Mouse (Mus musculus): ENCODE results near the gene Ap2s1. TPM values are rescaled to one million over a fixed set of nuclear protein-coding genes. Genes with fewer than 3 reads are reported as not detected.
"Not testable (repeated sequence)": the region's sequence is repeated elsewhere in the genome, so short reads cannot be mapped to it uniquely, and the experiment has no call there.

Ap2s1 gene
- polyA plus RNA-seq, 1 experiment, result 88.3 TPM

DNA sequence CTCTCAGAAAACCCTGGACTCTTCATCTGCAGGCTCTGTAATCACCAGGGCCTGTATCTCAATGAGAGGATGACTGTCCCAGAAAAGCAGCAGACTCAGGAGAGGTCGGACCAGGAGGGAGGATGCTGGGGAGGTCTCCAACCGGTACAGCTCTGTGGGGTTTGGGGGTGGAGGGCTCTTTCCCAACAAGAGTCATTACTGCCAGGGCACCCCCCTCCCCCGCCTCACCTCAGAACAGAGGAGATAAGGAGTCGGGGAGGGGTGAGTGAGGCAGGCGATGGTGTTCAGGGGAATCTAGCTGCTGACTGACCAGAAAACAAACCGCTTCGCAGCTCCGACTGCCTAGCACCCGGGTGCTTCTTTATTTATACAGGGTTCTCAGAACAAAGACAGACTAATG is 30.0 kb upstream of the Ap2s1 start:
- Histone ChIP-seq H3K36me3 (ENCODE audit: control insufficient read depth, insufficient read depth, low read length, poor library complexity, severe bottlenecking) (no peaks in the 10 kb centered on the region), H3K9ac (ENCODE audit: low read depth, poor library complexity, severe bottlenecking) (no peak overlapping the region), H3K27me3 (ENCODE audit: control insufficient read depth, insufficient read depth, low read length, poor library complexity, severe bottlenecking) (no peaks in the 10 kb centered on the region), H3K4me3 (ENCODE audit: low read depth, low read length) (no peak overlapping the region), H3K27ac (ENCODE audit: insufficient read depth, low read length) (no peak overlapping the region), H3K4me1 (ENCODE audit: control insufficient read depth, insufficient read depth, low read length) (no peaks in the 10 kb centered on the region), H3K9me3 (replicated peaks; ENCODE audit: control insufficient read depth, insufficient read depth, low read length, poor library complexity, severe bottlenecking) (no peaks in the 10 kb centered on the region)
- no peak for TF ChIP-seq EP300 (IDR thresholded peaks at IDR 0.05; ENCODE audit: insufficient read depth, low read depth, low read length)
- TF ChIP-seq POLR2A (IDR thresholded peaks at IDR 0.05; ENCODE audit: insufficient read depth, low read length), result no peak
- no peak for TF ChIP-seq CTCF (IDR thresholded peaks at IDR 0.05; ENCODE audit: low read depth, low read length)

DNA sequence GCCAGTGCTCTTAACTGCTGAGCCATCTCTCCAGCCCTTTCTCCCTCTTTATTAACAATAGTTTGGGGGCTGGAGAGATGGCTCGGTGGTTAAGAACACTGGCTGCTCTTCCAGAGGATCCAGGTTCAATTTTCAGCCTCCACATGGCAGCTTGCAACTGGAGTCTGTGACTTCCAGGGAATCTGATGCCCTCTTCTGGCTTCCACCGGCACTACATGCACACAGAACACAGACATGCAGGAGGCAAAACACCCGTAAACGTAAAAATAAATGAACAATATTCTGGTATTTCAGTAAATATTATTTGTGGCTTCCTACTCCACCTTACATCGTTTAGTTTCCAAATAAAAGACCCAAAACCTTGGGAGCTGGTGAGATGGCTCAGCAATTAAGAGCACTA is 27.6 kb upstream of the Ap2s1 start:
- no peak for TF ChIP-seq EP300 (IDR thresholded peaks at IDR 0.05; ENCODE audit: insufficient read depth, low read depth, low read length)
- peak; percentile 58 for TF ChIP-seq CTCF (IDR thresholded peaks at IDR 0.05; ENCODE audit: low read depth, low read length)
- Histone ChIP-seq H3K9me3 (replicated peaks; ENCODE audit: control insufficient read depth, insufficient read depth, low read length, poor library complexity, severe bottlenecking) (no peaks in the 10 kb centered on the region), H3K27me3 (ENCODE audit: control insufficient read depth, insufficient read depth, low read length, poor library complexity, severe bottlenecking) (no peaks in the 10 kb centered on the region), H3K36me3 (ENCODE audit: control insufficient read depth, insufficient read depth, low read length, poor library complexity, severe bottlenecking) (no peaks in the 10 kb centered on the region), H3K4me3 (ENCODE audit: low read depth, low read length) (no peak overlapping the region), H3K9ac (ENCODE audit: low read depth, poor library complexity, severe bottlenecking) (no peak overlapping the region), H3K4me1 (ENCODE audit: control insufficient read depth, insufficient read depth, low read length) (no peaks in the 10 kb centered on the region), H3K27ac (ENCODE audit: insufficient read depth, low read length) (no peak overlapping the region)

GRCm38 (mm10) chr7:16712633-16713415 is 25.4 kb upstream of the Ap2s1 start:
- TF ChIP-seq POLR2A (IDR thresholded peaks at IDR 0.05; ENCODE audit: insufficient read depth, low read length), result no peak
- TF ChIP-seq CTCF (IDR thresholded peaks at IDR 0.05; ENCODE audit: low read depth, low read length), result peak; percentile 59
- 0 out of 2 replicates have a peak, but pooled peaks have one; percentile 35 for TF ChIP-seq EP300 (IDR thresholded peaks at IDR 0.05; ENCODE audit: insufficient read depth, low read depth, low read length)
- no peaks in the 10 kb centered on the region for H3K27me3 ChIP-seq (ENCODE audit: control insufficient read depth, insufficient read depth, low read length, poor library complexity, severe bottlenecking)
- no peaks in the 10 kb centered on the region for H3K36me3 ChIP-seq (ENCODE audit: control insufficient read depth, insufficient read depth, low read length, poor library complexity, severe bottlenecking)
- H3K9me3 ChIP-seq (replicated peaks; ENCODE audit: control insufficient read depth, insufficient read depth, low read length, poor library complexity, severe bottlenecking), result no peaks in the 10 kb centered on the region
- peak overlapping the region; percentile 13 for H3K9ac ChIP-seq (ENCODE audit: low read depth, poor library complexity, severe bottlenecking)
- H3K27ac ChIP-seq (ENCODE audit: insufficient read depth, low read length), result peak overlapping the region; percentile 29; the same call in 1 of the 2 replicates
- peak overlapping the region; percentile 31 for H3K4me3 ChIP-seq (ENCODE audit: low read depth, low read length)
- no peaks in the 10 kb centered on the region for H3K4me1 ChIP-seq (ENCODE audit: control insufficient read depth, insufficient read depth, low read length)

DNA sequence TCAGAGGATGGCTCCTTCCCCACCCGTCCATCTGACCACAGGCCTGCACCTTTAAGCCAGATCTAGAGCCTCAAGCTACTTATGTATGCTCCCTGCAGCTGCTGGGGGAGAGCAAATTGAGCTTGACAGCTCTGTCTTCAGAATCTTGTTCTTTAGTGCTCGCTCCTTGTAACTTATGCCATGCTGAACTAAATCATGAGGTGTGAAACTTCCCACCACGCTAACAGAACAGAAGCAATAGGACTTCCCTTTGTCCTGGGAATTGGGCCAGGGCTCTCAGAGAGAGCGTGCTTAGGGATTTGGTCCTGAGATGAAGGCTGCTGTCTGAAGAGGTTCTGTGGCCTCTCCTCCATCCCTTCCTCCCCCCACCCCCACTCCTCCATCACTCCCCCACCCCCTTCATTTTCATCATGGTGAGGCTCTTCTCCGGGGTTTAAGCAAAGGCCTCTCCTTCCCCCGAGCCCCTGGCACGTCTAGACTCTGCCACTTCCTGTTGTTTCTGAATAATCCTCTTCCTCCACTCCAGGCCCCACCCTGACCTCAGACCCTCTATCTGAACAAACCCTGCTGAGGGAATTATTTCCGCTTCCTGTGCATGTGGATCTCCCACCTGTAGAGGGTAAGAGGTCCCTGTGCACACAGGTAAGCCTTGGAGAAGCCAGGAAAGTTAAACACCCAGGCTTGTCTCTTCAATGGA is 21.6 kb upstream of the Ap2s1 start:
- H3K9ac ChIP-seq (ENCODE audit: low read depth, poor library complexity, severe bottlenecking); H3K27ac ChIP-seq (ENCODE audit: insufficient read depth, low read length): not testable (repeated sequence)

DNA sequence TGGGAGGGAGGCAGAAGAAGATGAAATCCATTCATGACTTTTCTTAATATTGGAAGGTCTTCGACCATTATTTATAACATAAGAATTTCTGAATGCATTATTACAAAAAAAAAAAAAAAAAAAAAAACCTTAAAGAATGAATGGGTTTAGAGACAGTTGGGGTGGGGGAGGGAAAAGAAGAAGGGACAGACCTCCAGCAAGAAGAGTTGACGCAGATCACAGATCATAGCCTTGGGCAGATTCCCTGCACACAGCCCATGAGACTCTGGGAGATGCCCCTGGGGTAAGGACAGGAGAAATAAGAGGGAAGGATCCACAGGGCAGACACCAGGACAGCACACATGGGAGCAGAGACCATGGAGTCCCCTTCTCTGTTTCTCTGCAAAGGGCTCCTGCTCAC is 16.6 kb upstream of the Ap2s1 start, which contains the start of gene Ceacam9:
Gene Ceacam9, plus strand, starts transcription at position 301 of the 400 bp plus-strand sequence.
- Histone ChIP-seq H3K9ac (ENCODE audit: low read depth, poor library complexity, severe bottlenecking) (no peak within 1 kb of the TSS), H3K27me3 (ENCODE audit: control insufficient read depth, insufficient read depth, low read length, poor library complexity, severe bottlenecking) (no peaks in the 10 kb centered on the region), H3K36me3 (ENCODE audit: control insufficient read depth, insufficient read depth, low read length, poor library complexity, severe bottlenecking) (no peaks in the 10 kb centered on the region), H3K4me3 (ENCODE audit: low read depth, low read length) (no peak within 1 kb of the TSS), H3K4me1 (ENCODE audit: control insufficient read depth, insufficient read depth, low read length) (peaks cover 2% of the 10 kb centered on the region), H3K9me3 (replicated peaks; ENCODE audit: control insufficient read depth, insufficient read depth, low read length, poor library complexity, severe bottlenecking) (no peaks in the 10 kb centered on the region), H3K27ac (ENCODE audit: insufficient read depth, low read length) (no peak within 1 kb of the TSS)
- no peak for TF ChIP-seq POLR2A (IDR thresholded peaks at IDR 0.05; ENCODE audit: insufficient read depth, low read length)
- no peak for TF ChIP-seq CTCF (IDR thresholded peaks at IDR 0.05; ENCODE audit: low read depth, low read length)
- no peak for TF ChIP-seq EP300 (IDR thresholded peaks at IDR 0.05; ENCODE audit: insufficient read depth, low read depth, low read length)

More for the DNA sequence above, 21.6 kb upstream of the Ap2s1 start:
- not testable (repeated sequence) for H3K27me3 ChIP-seq (ENCODE audit: control insufficient read depth, insufficient read depth, low read length, poor library complexity, severe bottlenecking); H3K36me3 ChIP-seq (ENCODE audit: control insufficient read depth, insufficient read depth, low read length, poor library complexity, severe bottlenecking); H3K9me3 ChIP-seq (replicated peaks; ENCODE audit: control insufficient read depth, insufficient read depth, low read length, poor library complexity, severe bottlenecking); H3K4me1 ChIP-seq (ENCODE audit: control insufficient read depth, insufficient read depth, low read length); H3K4me3 ChIP-seq (ENCODE audit: low read depth, low read length)

GRCm38 (mm10) chr7:16722490-16722889 is 15.7 kb upstream of the Ap2s1 start:
- not testable (repeated sequence) for H3K9me3 ChIP-seq (replicated peaks; ENCODE audit: control insufficient read depth, insufficient read depth, low read length, poor library complexity, severe bottlenecking); H3K4me1 ChIP-seq (ENCODE audit: control insufficient read depth, insufficient read depth, low read length); H3K36me3 ChIP-seq (ENCODE audit: control insufficient read depth, insufficient read depth, low read length, poor library complexity, severe bottlenecking); H3K27me3 ChIP-seq (ENCODE audit: control insufficient read depth, insufficient read depth, low read length, poor library complexity, severe bottlenecking); H3K9ac ChIP-seq (ENCODE audit: low read depth, poor library complexity, severe bottlenecking); H3K27ac ChIP-seq (ENCODE audit: insufficient read depth, low read length); H3K4me3 ChIP-seq (ENCODE audit: low read depth, low read length)
